Mouse (Mus musculus): ENCODE data around the gene Zfp580.
"Not testable (repeated sequence)": the region's sequence is repeated elsewhere in the genome, so short reads cannot be mapped to it uniquely, and the experiment has no call there.

The Zfp580 gene

DNA sequence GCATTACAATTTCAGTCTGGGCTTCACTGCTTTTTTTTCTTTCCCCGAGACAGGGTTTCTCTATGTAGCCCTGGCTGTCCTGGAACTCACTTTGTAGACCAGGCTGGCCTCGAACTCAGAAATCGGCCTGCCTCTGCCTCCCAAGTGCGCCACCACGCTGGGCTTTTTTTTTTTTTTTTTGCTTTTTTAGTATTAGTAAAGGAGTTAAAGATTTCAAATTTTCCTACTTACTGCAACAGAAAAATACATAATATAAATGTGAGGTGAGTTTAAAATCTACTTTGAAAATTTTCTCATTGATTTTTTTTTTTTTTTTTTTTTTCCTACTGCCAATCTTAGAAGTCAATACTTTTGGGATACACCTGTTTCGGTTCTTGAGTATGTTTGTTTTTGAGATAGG is 13.5 kb downstream of the Zfp580 start:
- no peak for DNase-seq (ENCODE audit: low read depth, low spot score)

DNA sequence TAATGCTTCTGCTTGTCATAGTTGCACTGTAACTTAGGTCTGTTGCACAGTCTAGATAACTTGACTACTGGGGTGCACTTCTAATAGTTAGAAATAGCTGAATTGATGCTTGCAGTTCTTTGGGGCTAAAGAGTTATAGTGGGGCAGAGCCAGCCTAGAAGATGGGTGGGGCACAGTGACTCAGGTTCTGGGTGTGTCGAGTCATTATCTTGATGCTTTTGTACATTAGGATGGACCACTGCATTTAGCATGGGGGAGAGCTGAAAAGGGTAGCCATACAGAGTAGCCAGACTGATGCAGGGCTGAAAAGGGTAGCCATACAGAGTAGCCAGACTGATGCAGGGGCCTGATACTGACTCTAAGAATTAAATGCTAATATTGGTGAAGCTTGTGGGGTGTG is 22.2 kb downstream of the Zfp580 start:
- no peak for DNase-seq (ENCODE audit: low read depth, low spot score)

DNA sequence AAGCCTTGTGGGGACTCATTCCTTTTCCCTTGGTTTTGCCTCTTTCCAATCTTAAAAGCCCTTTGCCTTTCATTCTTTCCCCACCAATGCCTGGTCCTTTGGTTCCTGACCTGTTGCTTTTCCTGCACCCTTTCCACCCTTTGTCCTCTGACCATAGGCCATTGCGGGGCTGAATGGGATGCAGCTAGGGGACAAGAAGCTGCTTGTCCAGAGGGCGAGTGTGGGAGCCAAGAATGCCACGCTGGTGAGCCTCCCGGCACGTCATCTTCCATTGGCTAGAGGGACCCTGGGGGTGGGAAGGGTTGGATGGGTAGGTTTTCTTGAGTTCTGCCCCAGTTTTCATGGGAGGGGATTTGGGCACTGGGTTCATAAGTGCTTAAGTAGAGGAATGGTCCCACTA is 23.6 kb downstream of the Zfp580 start:
- no peak for DNase-seq (ENCODE audit: low read depth, low spot score)

DNA sequence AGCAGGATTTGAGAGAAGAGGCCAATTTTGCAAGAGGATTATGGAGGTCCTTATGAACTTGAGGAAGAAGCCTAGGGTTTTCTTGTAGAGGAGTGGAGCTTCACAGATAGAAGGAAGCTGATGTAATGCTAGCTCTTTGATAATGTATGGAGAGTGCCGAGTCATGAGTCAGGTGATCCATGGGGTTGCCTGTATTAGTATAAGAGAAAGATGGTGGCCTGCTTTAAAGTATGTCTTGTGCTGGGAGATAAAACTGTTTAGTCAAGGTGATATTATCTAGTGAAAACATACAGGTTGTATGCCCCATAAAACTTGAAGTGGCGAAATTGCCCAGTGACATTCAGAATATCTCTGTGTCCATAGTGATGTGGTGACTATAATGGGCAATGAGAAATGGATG is 25.6 kb downstream of the Zfp580 start:
- DNase-seq (ENCODE audit: low read depth, low spot score): no peak

GRCm38 (mm10) chr7:5079365-5080009 is 28.1 kb downstream of the Zfp580 start:
- DNase-seq (ENCODE audit: low read depth, low spot score): not testable (repeated sequence)

DNA sequence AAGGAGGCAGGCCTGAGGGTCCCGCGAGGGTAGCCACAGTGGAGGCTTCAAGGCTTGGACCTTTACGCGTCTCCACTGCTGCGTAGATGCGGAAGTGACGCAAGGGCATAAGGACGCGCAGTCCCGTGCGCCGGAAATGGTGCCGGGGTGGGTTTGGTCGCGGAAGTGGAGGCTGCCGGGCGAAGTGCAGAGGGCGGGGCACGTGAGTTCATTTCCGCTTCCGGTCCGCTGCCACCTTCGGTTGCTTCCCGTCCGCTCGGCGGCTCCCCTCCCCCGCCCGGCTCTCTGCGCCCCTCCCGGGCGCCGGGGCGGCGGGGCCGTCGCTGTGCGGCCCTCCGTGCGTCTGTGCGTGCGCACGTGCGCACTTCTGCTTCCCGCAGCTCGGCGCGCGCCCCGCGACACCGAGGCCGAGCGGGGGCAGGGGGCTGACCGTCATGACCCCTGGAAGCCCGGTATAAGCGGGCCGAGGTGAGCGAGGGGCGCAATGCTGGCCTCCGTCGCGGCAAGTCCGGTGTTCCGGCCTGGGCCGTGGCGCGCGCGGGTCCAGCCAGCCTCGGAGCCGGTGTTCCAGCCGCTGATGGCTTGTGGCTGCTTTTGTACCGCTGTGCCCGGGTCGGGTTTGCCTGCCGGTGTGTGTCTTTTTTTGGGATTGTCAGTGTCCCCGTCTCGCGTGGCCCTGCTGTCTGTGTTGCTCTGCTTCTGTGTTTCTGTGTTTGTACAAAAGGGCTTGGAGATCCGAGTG is 28.8 kb downstream of the Zfp580 start, which contains the start of gene Epn1:
TSS of gene Epn1 (plus strand) at position 226 of the 742 bp plus-strand sequence.
- peak; percentile 96 for DNase-seq (ENCODE audit: low read depth, low spot score)

GRCm38 (mm10) chr7:5080815-5081214 is 29.5 kb downstream of the Zfp580 start:
- DNase-seq (ENCODE audit: low read depth, low spot score): peak; percentile 71

- DNase-seq (ENCODE audit: low read depth, low spot score): no peak
These were observed 29.9 kb downstream of the Zfp580 start for GRCm38 (mm10) chr7:5081241-5081640.

- DNase-seq (ENCODE audit: low read depth, low spot score): no peak
These were observed 30.6 kb downstream of the Zfp580 start for GRCm38 (mm10) chr7:5081939-5082338.

DNA sequence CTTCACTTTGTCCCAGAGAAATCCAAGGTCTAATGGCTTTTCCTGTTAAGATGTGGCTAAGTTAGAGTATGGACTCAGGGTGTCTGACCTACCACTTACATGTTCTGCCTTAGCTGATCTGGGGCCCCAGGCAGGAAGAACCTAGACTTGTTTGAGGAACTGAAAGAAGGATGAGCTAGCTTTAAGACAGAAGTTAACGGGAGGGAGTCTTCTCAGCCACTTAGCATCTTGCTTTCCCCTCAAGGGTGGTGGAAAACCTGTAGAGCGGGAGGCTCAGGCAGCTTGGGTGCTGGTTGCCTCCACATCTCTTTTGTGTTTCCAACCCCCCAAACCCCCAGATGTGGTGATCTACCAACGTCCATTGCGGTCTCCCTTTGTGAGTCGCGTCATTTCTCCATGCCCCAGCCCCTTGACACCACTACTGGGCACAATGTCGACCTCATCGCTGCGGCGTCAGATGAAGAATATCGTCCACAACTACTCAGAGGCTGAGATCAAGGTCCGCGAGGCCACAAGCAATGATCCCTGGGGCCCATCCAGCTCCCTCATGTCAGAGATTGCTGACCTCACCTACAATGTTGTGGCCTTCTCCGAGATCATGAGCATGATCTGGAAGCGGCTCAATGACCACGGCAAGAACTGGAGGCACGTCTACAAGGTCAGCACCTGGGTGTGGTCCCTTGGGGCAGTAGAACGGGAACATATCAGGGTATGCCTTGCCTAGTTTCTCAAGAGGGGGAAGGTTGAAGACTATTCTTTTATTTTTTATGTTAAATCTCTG is 32.2 kb downstream of the Zfp580 start:
- DNase-seq (ENCODE audit: low read depth, low spot score): no peak

- DNase-seq (ENCODE audit: low read depth, low spot score): no peak
These were observed 34.2 kb downstream of the Zfp580 start for GRCm38 (mm10) chr7:5085512-5085911.

DNA sequence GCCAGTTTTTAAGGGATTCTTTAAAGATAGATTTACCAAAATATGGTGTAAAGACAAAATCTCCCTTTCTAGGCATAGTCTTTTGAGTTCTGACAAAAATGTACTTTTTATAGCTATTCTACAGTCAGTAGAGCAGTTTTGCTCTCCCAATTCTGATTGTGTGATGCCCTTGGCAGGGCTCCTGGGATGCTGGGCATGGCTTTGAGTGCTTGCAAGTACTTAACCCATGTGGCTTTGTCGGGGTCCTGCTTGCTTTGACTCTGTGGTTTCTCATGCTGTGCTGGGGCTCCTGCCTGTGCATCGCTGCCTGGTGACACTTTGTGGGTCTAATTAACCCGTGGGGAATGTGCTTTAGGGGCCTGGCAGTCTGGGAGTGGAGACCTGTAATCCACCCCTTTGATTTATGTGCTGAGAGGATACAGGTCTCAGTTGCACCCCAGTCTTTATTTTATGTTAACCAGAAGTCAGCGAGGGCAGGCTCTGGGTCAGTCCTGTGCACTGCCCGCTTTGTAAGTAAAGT is 35.6 kb downstream of the Zfp580 start:
- no peak for DNase-seq (ENCODE audit: low read depth, low spot score)

DNA sequence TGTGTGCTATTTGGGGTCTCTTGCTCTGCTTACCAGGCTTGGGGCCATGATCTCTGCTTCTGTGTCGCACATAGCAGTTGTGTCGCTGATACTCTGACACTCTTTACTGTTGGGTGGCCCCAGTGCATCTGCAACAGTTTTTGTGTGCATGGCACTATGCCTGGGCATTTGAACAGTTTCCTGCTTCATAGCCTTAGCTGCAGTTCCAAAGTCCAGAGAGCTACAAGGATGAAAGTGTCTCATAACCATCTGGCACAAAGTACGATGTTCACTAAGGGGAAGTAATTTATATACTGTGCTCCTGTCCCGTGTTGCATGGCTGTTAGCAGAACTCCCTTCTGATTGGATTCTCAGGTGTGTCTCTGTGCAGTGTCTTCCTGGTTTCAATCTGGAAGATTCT is 36.5 kb downstream of the Zfp580 start:
- no peak for DNase-seq (ENCODE audit: low read depth, low spot score)

DNA sequence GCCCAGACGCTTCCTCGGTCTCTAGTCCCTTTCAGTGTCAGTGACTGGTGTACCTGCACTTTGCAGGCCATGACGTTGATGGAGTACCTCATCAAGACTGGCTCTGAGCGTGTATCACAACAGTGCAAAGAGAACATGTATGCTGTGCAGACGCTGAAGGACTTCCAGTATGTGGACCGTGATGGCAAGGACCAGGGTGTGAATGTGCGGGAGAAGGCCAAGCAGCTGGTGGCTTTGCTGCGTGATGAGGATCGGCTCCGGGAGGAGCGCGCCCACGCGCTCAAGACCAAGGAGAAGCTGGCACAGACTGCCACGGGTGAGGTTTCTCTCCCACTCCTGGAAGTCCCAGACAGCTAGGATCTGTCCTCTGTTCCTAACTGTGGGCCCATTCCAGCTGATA is 38.5 kb downstream of the Zfp580 start:
- DNase-seq (ENCODE audit: low read depth, low spot score): no peak

- DNase-seq (ENCODE audit: low read depth, low spot score): no peak
These were observed 39.8 kb downstream of the Zfp580 start for GRCm38 (mm10) chr7:5091008-5091728.

DNA sequence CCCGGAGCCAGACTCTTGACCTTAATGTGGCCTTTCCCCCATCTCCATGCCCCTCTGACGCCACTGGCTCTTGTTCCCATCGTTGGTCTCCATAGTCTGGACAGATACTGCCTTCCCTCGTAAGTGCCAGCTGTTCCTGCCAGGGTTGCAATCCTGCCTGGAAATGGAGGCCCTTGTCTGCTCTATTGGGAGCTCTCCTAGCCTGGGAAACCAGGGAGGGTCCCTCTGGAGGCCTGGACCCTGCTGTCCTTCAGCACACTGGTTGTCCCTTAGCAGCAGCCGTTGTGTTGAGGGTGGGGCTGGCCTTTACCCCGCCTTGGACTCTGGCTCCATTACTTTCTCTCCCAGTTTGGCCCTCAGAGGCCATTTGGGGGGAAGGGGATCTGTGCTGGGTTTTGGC is 41.0 kb downstream of the Zfp580 start:
- no peak for DNase-seq (ENCODE audit: low read depth, low spot score)

GRCm38 (mm10) chr7:5092831-5093510 is 41.6 kb downstream of the Zfp580 start:
- DNase-seq (ENCODE audit: low read depth, low spot score): no peak

GRCm38 (mm10) chr7:5098769-5099168 is 47.4 kb downstream of the Zfp580 start:
- DNase-seq (ENCODE audit: low read depth, low spot score): no peak

- DNase-seq (ENCODE audit: low read depth, low spot score): peak; percentile 66
These were observed 48.5 kb downstream of the Zfp580 start for GRCm38 (mm10) chr7:5099796-5100195.

DNA sequence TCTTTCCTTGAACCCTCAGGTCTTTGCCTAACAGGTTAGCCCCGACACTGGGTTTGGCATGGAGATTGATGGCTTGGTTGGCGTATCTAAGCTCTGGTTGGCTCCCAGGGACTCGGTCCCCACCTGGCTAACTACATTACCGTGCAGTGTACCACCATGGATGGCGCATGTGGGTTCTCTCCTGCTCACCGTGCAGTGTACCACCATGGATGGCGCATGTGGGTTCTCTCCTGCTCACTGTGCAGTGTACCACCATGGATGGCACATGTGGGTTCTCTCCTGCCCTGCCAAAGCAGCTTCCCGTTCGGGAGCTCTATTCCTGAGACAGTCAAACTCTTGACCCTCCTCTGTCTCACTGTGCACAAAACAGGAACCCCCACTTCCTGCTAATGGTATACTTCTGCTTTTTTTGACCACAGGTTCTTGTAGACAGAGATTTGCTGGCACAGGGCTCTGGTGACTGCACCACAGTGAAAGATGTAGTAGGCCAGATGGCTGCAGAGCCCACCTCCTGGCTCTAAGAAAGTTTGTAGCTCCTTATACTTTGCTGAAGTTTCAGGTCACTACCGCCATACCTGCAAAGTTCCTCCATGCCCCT is 49.8 kb downstream of the Zfp580 start:
- DNase-seq (ENCODE audit: low read depth, low spot score): no peak

DNA sequence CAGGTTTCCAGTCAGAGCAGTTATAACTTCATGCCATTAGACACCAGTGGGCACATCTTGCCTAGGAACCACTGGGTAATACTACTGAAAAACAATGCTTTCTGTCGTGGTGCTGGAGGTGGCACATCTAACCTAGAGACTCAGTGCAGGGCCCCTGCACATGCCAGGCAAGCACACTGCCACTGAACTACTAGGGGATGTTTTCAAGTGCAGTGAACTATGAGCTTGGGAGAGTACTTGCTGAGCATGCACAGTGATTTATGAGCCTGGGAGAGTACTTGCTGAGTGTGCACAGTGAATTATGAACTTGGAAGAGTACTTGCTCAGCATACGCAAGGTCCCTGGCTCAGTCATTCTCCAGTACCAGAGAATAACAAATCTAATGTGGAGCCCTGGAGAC is 51.2 kb downstream of the Zfp580 start:
- no peak for DNase-seq (ENCODE audit: low read depth, low spot score)
